Mouse (Mus musculus) stomach, postnatal 0 days (tissue): Measurements from ENCODE around the gene Elovl6.

ENCODE experiments used
- CTCF ChIP-seq: IDR thresholded peaks from 2 replicates; pipeline ENCODE4 v1.5.1; 2016; ENCODE audit warnings: antibody characterized with exemption, low read depth, mild to moderate bottlenecking, moderate library complexity
- EP300 ChIP-seq: optimal IDR thresholded peaks from 2 replicates; pipeline ENCODE3; 2016; ENCODE audit warnings: antibody characterized with exemption

- TF ChIP-seq CTCF = no peak
- no peak for TF ChIP-seq EP300
Observed at GRCm38 (mm10) chr3:129554436-129554835, 22.3 kb downstream of the Elovl6 start.
